Mouse (Mus musculus): ENCODE measurements at regions not wholly inside any gene's neighbourhood (a gene's known extent, or its start where the extent isn't known, plus 50 kb on each side); places are given as distances from the start of the nearest gene placed in this dataset.
"Not testable (repeated sequence)": the region's sequence is repeated elsewhere in the genome, so short reads cannot be mapped to it uniquely, and the experiment has no call there.

DNA sequence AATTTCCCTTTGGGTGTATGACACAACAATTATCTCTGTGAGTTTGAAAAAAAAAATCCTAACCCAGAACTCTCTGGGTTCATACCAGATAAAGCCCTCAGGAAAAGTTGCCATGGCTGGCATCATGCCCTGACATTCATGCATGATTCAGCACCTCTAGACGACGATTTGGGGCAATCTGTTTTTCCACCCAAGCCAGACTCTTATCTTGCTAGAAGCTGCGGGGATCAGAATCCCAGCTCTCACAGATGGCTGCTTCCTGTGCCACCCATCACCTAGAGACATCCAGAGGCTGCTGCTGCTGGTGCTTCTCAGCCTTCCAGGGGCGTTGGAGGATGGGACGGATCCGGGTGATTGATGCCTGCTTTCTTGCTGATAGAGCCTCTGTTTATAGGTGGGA, 209.2 kb downstream of the Cd47 start:
- TF ChIP-seq CTCF (IDR thresholded peaks at IDR 0.05; ENCODE audit: extremely low read depth, insufficient read length, insufficient replicate concordance, low read depth, low read length) (no peak), POLR2A (IDR thresholded peaks at IDR 0.05; ENCODE audit: low read depth, low read length) (no peak)
- H3K4me3 ChIP-seq (ENCODE audit: low read depth, low read length), result no peak overlapping the region
- H3K36me3 ChIP-seq (ENCODE audit: control insufficient read depth, insufficient read depth, low read length), result no peaks in the 10 kb centered on the region
- 28% methylated on average over 6 of the region's 6 CpGs for WGBS
- H3K27ac ChIP-seq (ENCODE audit: insufficient read depth, low read depth, low read length), result no peak overlapping the region
- no peaks in the 10 kb centered on the region for H3K27me3 ChIP-seq (ENCODE audit: control insufficient read depth, insufficient read depth, low read length)
- no peaks in the 10 kb centered on the region for H3K4me1 ChIP-seq (ENCODE audit: control insufficient read depth, insufficient read depth, insufficient read length, low read length)

DNA sequence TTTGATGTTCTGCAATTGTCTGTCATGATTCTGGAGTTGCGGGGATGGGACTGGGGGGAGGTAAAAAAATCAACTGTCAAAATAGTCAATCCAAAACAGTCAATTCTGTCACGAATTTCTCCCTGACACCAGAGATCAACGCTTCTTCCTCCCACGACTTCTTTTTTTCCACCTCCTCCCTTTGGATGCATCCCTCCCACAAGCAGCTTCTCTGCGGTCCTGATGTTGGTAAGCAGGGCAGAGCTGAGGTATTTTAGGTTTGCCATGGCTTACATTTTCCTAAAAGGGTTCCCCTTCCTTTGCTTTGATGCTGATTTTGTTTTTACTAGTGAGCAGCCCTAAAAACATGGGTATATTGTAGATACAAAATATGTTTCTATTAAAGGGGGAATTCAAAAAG, 209.7 kb downstream of the Cd47 start:
- Histone ChIP-seq H3K36me3 (ENCODE audit: control insufficient read depth, insufficient read depth, low read length) (no peaks in the 10 kb centered on the region), H3K27me3 (ENCODE audit: control insufficient read depth, insufficient read depth, low read length) (no peaks in the 10 kb centered on the region), H3K4me1 (ENCODE audit: control insufficient read depth, insufficient read depth, insufficient read length, low read length) (no peaks in the 10 kb centered on the region), H3K4me3 (ENCODE audit: low read depth, low read length) (no peak overlapping the region), H3K27ac (ENCODE audit: insufficient read depth, low read depth, low read length) (no peak overlapping the region)
- 65% methylated on average over 5 of the region's 5 CpGs for WGBS
- TF ChIP-seq POLR2A (IDR thresholded peaks at IDR 0.05; ENCODE audit: low read depth, low read length), result no peak
- no peak for TF ChIP-seq CTCF (IDR thresholded peaks at IDR 0.05; ENCODE audit: extremely low read depth, insufficient read length, insufficient replicate concordance, low read depth, low read length)

DNA sequence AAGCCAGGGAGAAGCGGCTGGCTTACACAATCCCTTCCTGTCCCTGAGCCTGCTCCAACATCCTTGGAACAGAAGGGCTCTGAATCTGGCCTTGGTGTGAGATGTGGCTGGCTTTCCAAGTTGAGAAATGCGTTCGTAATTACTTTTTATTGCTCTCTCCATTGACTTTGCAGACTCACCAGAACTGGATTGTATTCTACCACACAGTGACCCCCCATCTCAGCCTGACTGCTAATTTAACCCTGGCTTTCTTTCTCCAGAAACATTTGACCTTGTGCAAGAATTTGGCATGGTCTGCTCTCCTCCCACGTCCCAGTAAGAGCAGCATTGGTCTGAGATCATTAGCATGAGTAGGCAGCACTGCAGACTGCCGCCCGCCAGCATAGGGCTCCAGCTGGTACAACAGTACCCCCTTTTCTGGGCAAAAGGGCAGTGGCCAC, 210.2 kb downstream of the Cd47 start:
- TF ChIP-seq POLR2A (IDR thresholded peaks at IDR 0.05; ENCODE audit: low read depth, low read length) (no peak), CTCF (IDR thresholded peaks at IDR 0.05; ENCODE audit: extremely low read depth, insufficient read length, insufficient replicate concordance, low read depth, low read length) (no peak)
- no peaks in the 10 kb centered on the region for H3K27me3 ChIP-seq (ENCODE audit: control insufficient read depth, insufficient read depth, low read length)

DNA sequence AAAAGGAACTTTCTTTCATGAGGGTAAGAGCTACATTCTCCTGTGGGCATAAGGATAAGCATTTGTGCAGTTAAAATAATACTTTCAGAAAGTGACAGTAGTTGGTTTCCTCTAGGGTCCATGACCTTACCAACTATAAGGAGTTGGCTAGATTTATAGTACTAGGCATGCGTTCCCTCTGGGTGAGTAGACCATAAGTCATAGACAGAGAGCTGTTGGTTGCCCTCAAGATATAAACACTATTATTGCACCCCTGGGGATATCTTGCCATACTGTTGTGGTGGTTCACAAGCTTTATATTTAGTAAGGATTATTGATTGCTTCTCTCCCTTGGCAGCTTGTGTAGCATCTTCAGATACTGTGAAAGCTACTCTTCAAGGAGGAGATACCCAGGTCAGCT, 223.6 kb downstream of the Cd47 start:
- TF ChIP-seq CTCF (IDR thresholded peaks at IDR 0.05; ENCODE audit: extremely low read depth, insufficient read length, insufficient replicate concordance, low read depth, low read length), result no peak
- no peak for TF ChIP-seq POLR2A (IDR thresholded peaks at IDR 0.05; ENCODE audit: low read depth, low read length)
- Histone ChIP-seq H3K4me3 (ENCODE audit: low read depth, low read length) (no peak overlapping the region), H3K27me3 (ENCODE audit: control insufficient read depth, insufficient read depth, low read length) (no peaks in the 10 kb centered on the region), H3K27ac (ENCODE audit: insufficient read depth, low read depth, low read length) (no peak overlapping the region), H3K4me1 (ENCODE audit: control insufficient read depth, insufficient read depth, insufficient read length, low read length) (no peaks in the 10 kb centered on the region), H3K36me3 (ENCODE audit: control insufficient read depth, insufficient read depth, low read length) (no peaks in the 10 kb centered on the region)
- 94% methylated on average over 1 of the region's 1 CpGs for WGBS

More for the DNA sequence above, 210.2 kb downstream of the Cd47 start:
- H3K4me3 ChIP-seq (ENCODE audit: low read depth, low read length), result no peak overlapping the region
- no peaks in the 10 kb centered on the region for H3K36me3 ChIP-seq (ENCODE audit: control insufficient read depth, insufficient read depth, low read length)
- no peak overlapping the region for H3K27ac ChIP-seq (ENCODE audit: insufficient read depth, low read depth, low read length)
- no peaks in the 10 kb centered on the region for H3K4me1 ChIP-seq (ENCODE audit: control insufficient read depth, insufficient read depth, insufficient read length, low read length)
- 63% methylated on average over 6 of the region's 6 CpGs for WGBS

- TF ChIP-seq CTCF (IDR thresholded peaks at IDR 0.05; ENCODE audit: extremely low read depth, insufficient read length, insufficient replicate concordance, low read depth, low read length) (no peak), POLR2A (IDR thresholded peaks at IDR 0.05; ENCODE audit: low read depth, low read length) (no peak)
- Histone ChIP-seq H3K27ac (ENCODE audit: insufficient read depth, low read depth, low read length) (no peak overlapping the region), H3K27me3 (ENCODE audit: control insufficient read depth, insufficient read depth, low read length) (no peaks in the 10 kb centered on the region), H3K4me3 (ENCODE audit: low read depth, low read length) (no peak overlapping the region), H3K4me1 (ENCODE audit: control insufficient read depth, insufficient read depth, insufficient read length, low read length) (no peaks in the 10 kb centered on the region), H3K36me3 (ENCODE audit: control insufficient read depth, insufficient read depth, low read length) (no peaks in the 10 kb centered on the region)
- WGBS, result 50% methylated on average over 3 of the region's 3 CpGs
These were observed 226.0 kb downstream of the Cd47 start for GRCm38 (mm10) chr16:50026100-50026884.

DNA sequence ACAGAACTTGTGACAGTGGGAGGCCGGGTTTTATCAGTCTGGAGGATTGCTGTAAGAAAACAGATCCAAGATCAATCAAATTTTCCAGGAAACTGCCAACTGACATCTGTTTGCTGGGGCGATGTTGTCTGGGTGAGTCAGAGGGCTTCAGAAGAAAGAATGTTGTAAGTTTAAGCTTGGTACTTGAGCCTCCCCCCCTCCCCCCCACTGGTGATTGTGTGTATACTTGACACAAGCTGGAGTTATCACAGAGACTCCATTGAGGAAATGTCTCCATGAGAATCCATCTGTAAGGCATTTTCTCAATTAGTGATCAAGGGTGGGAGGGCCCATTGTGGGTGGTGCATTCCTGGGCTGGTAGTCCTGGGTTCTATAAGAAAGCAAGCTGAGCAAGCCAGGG, 226.9 kb downstream of the Cd47 start:
- H3K4me1 ChIP-seq (ENCODE audit: control insufficient read depth, insufficient read depth, insufficient read length, low read length), result no peaks in the 10 kb centered on the region
- H3K27ac ChIP-seq (ENCODE audit: insufficient read depth, low read depth, low read length), result no peak overlapping the region
- WGBS, result 34% methylated on average over 2 of the region's 2 CpGs
- H3K4me3 ChIP-seq (ENCODE audit: low read depth, low read length), result no peak overlapping the region
- H3K27me3 ChIP-seq (ENCODE audit: control insufficient read depth, insufficient read depth, low read length), result no peaks in the 10 kb centered on the region
- TF ChIP-seq POLR2A (IDR thresholded peaks at IDR 0.05; ENCODE audit: low read depth, low read length) (no peak), CTCF (IDR thresholded peaks at IDR 0.05; ENCODE audit: extremely low read depth, insufficient read length, insufficient replicate concordance, low read depth, low read length) (no peak)
- H3K36me3 ChIP-seq (ENCODE audit: control insufficient read depth, insufficient read depth, low read length), result no peaks in the 10 kb centered on the region

DNA sequence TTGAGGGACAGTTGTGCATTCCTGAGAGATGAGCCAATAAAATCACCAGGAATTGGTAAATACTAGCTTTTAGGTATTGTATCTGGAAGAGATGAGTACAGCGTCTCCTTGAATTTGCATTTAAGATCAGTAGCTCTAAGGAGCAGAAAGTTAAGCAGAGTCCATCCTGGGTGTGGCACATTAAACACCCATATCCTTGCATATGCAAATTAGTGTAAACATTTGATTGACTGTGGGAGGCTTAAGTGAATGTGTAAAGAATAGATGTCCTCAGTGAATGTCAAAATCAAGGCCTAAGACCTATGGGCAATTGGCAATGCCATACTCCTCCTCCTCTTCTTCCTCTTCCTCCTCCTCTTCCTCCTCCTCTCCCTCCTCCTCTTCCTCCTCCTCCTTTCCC, 229.4 kb downstream of the Cd47 start:
- no peaks in the 10 kb centered on the region for H3K27me3 ChIP-seq (ENCODE audit: control insufficient read depth, insufficient read depth, low read length)
- no peaks in the 10 kb centered on the region for H3K4me1 ChIP-seq (ENCODE audit: control insufficient read depth, insufficient read depth, insufficient read length, low read length)
- no peak overlapping the region for H3K4me3 ChIP-seq (ENCODE audit: low read depth, low read length)
- H3K27ac ChIP-seq (ENCODE audit: insufficient read depth, low read depth, low read length), result no peak overlapping the region
- 94% methylated on average over 1 of the region's 1 CpGs for WGBS
- H3K36me3 ChIP-seq (ENCODE audit: control insufficient read depth, insufficient read depth, low read length), result no peaks in the 10 kb centered on the region
- no peak for TF ChIP-seq POLR2A (IDR thresholded peaks at IDR 0.05; ENCODE audit: low read depth, low read length)
- TF ChIP-seq CTCF (IDR thresholded peaks at IDR 0.05; ENCODE audit: extremely low read depth, insufficient read length, insufficient replicate concordance, low read depth, low read length), result no peak

DNA sequence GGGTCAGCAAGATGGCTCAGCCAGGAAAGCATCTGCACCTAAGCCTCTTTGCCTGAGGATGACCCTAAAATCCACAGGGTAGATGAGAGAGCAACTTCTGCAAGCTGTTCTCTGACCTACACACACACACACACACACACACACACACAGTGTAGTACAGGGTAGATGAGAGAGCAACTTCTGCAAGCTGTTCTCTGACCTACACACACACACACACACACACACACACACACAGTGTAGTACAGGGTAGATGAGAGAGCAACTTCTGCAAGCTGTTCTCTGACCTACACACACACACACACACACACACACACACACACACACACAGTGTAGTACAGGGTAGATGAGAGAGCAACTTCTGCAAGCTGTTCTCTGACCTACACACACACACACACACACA, 230.0 kb downstream of the Cd47 start:
- H3K4me1 ChIP-seq (ENCODE audit: control insufficient read depth, insufficient read depth, insufficient read length, low read length); H3K36me3 ChIP-seq (ENCODE audit: control insufficient read depth, insufficient read depth, low read length); H3K27ac ChIP-seq (ENCODE audit: insufficient read depth, low read depth, low read length); H3K4me3 ChIP-seq (ENCODE audit: low read depth, low read length); H3K27me3 ChIP-seq (ENCODE audit: control insufficient read depth, insufficient read depth, low read length): not testable (repeated sequence)
